Mouse (Mus musculus): ENCODE data around the gene Sipa1l2.

Gene Sipa1l2

GRCm38 (mm10) chr8:125515665-125516064, 53.9 kb downstream of the Sipa1l2 start:
- no peak for DNase-seq (ENCODE audit: low read depth, low spot score)

GRCm38 (mm10) chr8:125513935-125514334, 55.7 kb downstream of the Sipa1l2 start:
- no peak for DNase-seq (ENCODE audit: low read depth, low spot score)

GRCm38 (mm10) chr8:125513242-125513866, 56.3 kb downstream of the Sipa1l2 start:
- no peak for DNase-seq (ENCODE audit: low read depth, low spot score)

- DNase-seq (ENCODE audit: low read depth, low spot score), result no peak
Measured at GRCm38 (mm10) chr8:125512561-125512960, 57.0 kb downstream of the Sipa1l2 start.

- no peak for DNase-seq (ENCODE audit: low read depth, low spot score)
Measured at GRCm38 (mm10) chr8:125510861-125511668, 58.5 kb downstream of the Sipa1l2 start.

GRCm38 (mm10) chr8:125509776-125510175, 59.8 kb downstream of the Sipa1l2 start:
- no peak for DNase-seq (ENCODE audit: low read depth, low spot score)

- no peak for DNase-seq (ENCODE audit: low read depth, low spot score)
Measured at GRCm38 (mm10) chr8:125509175-125509574, 60.4 kb downstream of the Sipa1l2 start.

- DNase-seq (ENCODE audit: low read depth, low spot score), result no peak
Measured at GRCm38 (mm10) chr8:125507291-125507690, 62.3 kb downstream of the Sipa1l2 start.

GRCm38 (mm10) chr8:125504605-125505257, 64.9 kb downstream of the Sipa1l2 start:
- DNase-seq (ENCODE audit: low read depth, low spot score), result no peak

- DNase-seq (ENCODE audit: low read depth, low spot score), result no peak
Measured at GRCm38 (mm10) chr8:125503808-125504207, 65.8 kb downstream of the Sipa1l2 start.

- no peak for DNase-seq (ENCODE audit: low read depth, low spot score)
Measured at GRCm38 (mm10) chr8:125502828-125503227, 66.8 kb downstream of the Sipa1l2 start.

GRCm38 (mm10) chr8:125500005-125500404, 69.6 kb downstream of the Sipa1l2 start:
- no peak for DNase-seq (ENCODE audit: low read depth, low spot score)

GRCm38 (mm10) chr8:125498508-125498907, 71.1 kb downstream of the Sipa1l2 start:
- no peak for DNase-seq (ENCODE audit: low read depth, low spot score)

GRCm38 (mm10) chr8:125495545-125495944, 74.1 kb downstream of the Sipa1l2 start:
- DNase-seq (ENCODE audit: low read depth, low spot score), result no peak

- no peak for DNase-seq (ENCODE audit: low read depth, low spot score)
Measured at GRCm38 (mm10) chr8:125493254-125493815, 76.3 kb downstream of the Sipa1l2 start.

GRCm38 (mm10) chr8:125492416-125492815, 77.2 kb downstream of the Sipa1l2 start:
- DNase-seq (ENCODE audit: low read depth, low spot score), result no peak

- DNase-seq (ENCODE audit: low read depth, low spot score), result no peak
Measured at GRCm38 (mm10) chr8:125488747-125489146, 80.9 kb downstream of the Sipa1l2 start.

GRCm38 (mm10) chr8:125485715-125486114, 83.9 kb downstream of the Sipa1l2 start:
- DNase-seq (ENCODE audit: low read depth, low spot score), result no peak

GRCm38 (mm10) chr8:125484530-125485196, 84.9 kb downstream of the Sipa1l2 start:
- DNase-seq (ENCODE audit: low read depth, low spot score), result no peak

GRCm38 (mm10) chr8:125482491-125483096, 87.0 kb downstream of the Sipa1l2 start:
- no peak for DNase-seq (ENCODE audit: low read depth, low spot score)

- DNase-seq (ENCODE audit: low read depth, low spot score), result no peak
Measured at GRCm38 (mm10) chr8:125474876-125475275, 94.7 kb downstream of the Sipa1l2 start.
